Mouse (Mus musculus) embryonic facial prominence, embryonic 13.5 days (tissue): ENCODE data around the gene Agap3. TPM values are rescaled to one million over a fixed set of nuclear protein-coding genes. Genes with fewer than 3 reads are reported as not detected.

ENCODE experiments used
- ATAC-seq: fragments of 200-750 bp; cut with Nextera tagmentation; 2 replicates; pipeline ENCODE4 v1.8.0; 2017; ENCODE audit warnings: low read depth; ENCODE audit not compliant: insufficient number of reproducible peaks, insufficient read depth, low FRiP score, low TSS enrichment
- H3K27ac ChIP-seq: fragments of 300-500 bp; sonication (generic); 2 replicates; pipeline ENCODE4 v1.5.1; 2015; ENCODE audit warnings: moderate library complexity, mild to moderate bottlenecking, inconsistent platforms
- H3K27me3 ChIP-seq: fragments of 300-500 bp; sonication (generic); 2 replicates; pipeline ENCODE4 v1.6.1; 2015; ENCODE audit warnings: mild to moderate bottlenecking, inconsistent platforms
- H3K36me3 ChIP-seq: fragments of 300-500 bp; sonication (generic); 2 replicates; pipeline ENCODE4 v1.6.1; 2015; ENCODE audit warnings: mild to moderate bottlenecking, inconsistent platforms
- H3K4me1 ChIP-seq: fragments of 300-500 bp; sonication (generic); 2 replicates; pipeline ENCODE4 v1.6.1; 2015; ENCODE audit warnings: inconsistent platforms
- H3K4me2 ChIP-seq: fragments of 300-500 bp; sonication (generic); 2 replicates; pipeline ENCODE4 v1.6.1; 2015; ENCODE audit warnings: moderate library complexity, mild to moderate bottlenecking, inconsistent platforms
- H3K4me3 ChIP-seq: fragments of 300-500 bp; sonication (generic); 2 replicates; pipeline ENCODE4 v1.5.1; 2015; ENCODE audit warnings: mild to moderate bottlenecking, inconsistent platforms
- H3K9ac ChIP-seq: fragments of 300-500 bp; sonication (generic); 2 replicates; pipeline ENCODE4 v1.6.1; 2015; ENCODE audit warnings: mild to moderate bottlenecking, inconsistent platforms
- H3K9me3 ChIP-seq: fragments of 300-500 bp; sonication (generic); 2 replicates; pipeline ENCODE4 v1.6.1; 2016; ENCODE audit warnings: inconsistent platforms
- WGBS: fragments of 180-500 bp; shearing (Covaris S2); methylation state at CpG from one replicate; pipeline ENCODE4 v1.1.7; 2015; ENCODE audit warnings: mixed read lengths; 5-methylcytosine and 5-hydroxymethylcytosine counted together
- polyA plus RNA-seq: library from polyadenylated mRNA; unstranded; fragments of >200 nt; fragmentation: Nextera tagmentation; extraction: Ambion mirVana; gene quantifications from 2 replicates; pipeline ENCODE4 v1.2.1, GENCODE M21; 2015

Agap3 gene
- polyA plus RNA-seq, 1 experiment from 2014 or later: 31.5 TPM

GRCm38 (mm10) chr5:24441187-24441586, 10.8 kb upstream of the Agap3 start:
- no peak overlapping the region for H3K9ac ChIP-seq
- H3K4me2 ChIP-seq: no peak overlapping the region
- H3K27me3 ChIP-seq: no peaks in the 10 kb centered on the region
- H3K4me1 ChIP-seq: peaks cover 18% of the 10 kb centered on the region
- 90% methylated on average over 8 of the region's 8 CpGs for WGBS
- no peak overlapping the region for H3K4me3 ChIP-seq
- H3K27ac ChIP-seq: no peak overlapping the region
- no peaks in the 10 kb centered on the region for H3K9me3 ChIP-seq
- H3K36me3 ChIP-seq: peaks cover 67% of the 10 kb centered on the region
- no peak for ATAC-seq

GRCm38 (mm10) chr5:24442029-24442428, 9.9 kb upstream of the Agap3 start:
- Histone ChIP-seq H3K4me1 (peaks cover 25% of the 10 kb centered on the region), H3K9ac (no peak overlapping the region), H3K27me3 (no peaks in the 10 kb centered on the region), H3K36me3 (peaks cover 60% of the 10 kb centered on the region), H3K27ac (no peak overlapping the region), H3K9me3 (no peaks in the 10 kb centered on the region), H3K4me3 (no peak overlapping the region), H3K4me2 (no peak overlapping the region)
- ATAC-seq: no peak
- 82% methylated on average over 9 of the region's 9 CpGs for WGBS

- Histone ChIP-seq H3K27me3 (no peaks in the 10 kb centered on the region), H3K4me2 (no peak overlapping the region), H3K9ac (no peak overlapping the region), H3K36me3 (peaks cover 55% of the 10 kb centered on the region), H3K9me3 (no peaks in the 10 kb centered on the region), H3K27ac (no peak overlapping the region), H3K4me1 (peaks cover 35% of the 10 kb centered on the region), H3K4me3 (no peak overlapping the region)
- WGBS: 94% methylated on average over 7 of the region's 7 CpGs
- no peak for ATAC-seq
Observed at GRCm38 (mm10) chr5:24443204-24443603, 8.8 kb upstream of the Agap3 start.

GRCm38 (mm10) chr5:24443927-24444326, 8.1 kb upstream of the Agap3 start:
- Histone ChIP-seq H3K9ac (peak overlapping the region; percentile 96), H3K4me3 (peak overlapping the region; percentile 93), H3K9me3 (no peaks in the 10 kb centered on the region), H3K27me3 (0 out of 2 replicates have a peak, but pooled peaks cover 3% of the 10 kb centered on the region), H3K4me2 (peak overlapping the region; percentile 92), H3K36me3 (peaks cover 49% of the 10 kb centered on the region), H3K27ac (0 out of 2 replicates have a peak overlapping the region, but pooled peaks have one; percentile 92), H3K4me1 (peaks cover 35% of the 10 kb centered on the region)
- 81% methylated on average over 12 of the region's 12 CpGs for WGBS
- no peak for ATAC-seq

GRCm38 (mm10) chr5:24444746-24445427, 7.1 kb upstream of the Agap3 start, which contains the start of gene Fastk:
Gene Fastk (minus strand): TSS chr5:24445287.
- Histone ChIP-seq H3K36me3 (peaks cover 39% of the 10 kb centered on the region), H3K9me3 (no peaks in the 10 kb centered on the region), H3K4me3 (peak within 1 kb of the TSS; percentile 93), H3K27ac (peak within 1 kb of the TSS; percentile 92), H3K4me1 (peaks cover 35% of the 10 kb centered on the region), H3K27me3 (0 out of 2 replicates have a peak, but pooled peaks cover 4% of the 10 kb centered on the region), H3K9ac (peak within 1 kb of the TSS; percentile 96), H3K4me2 (peak within 1 kb of the TSS; percentile 92)
- ATAC-seq: peak; percentile 85
- under 1% methylated on average over 60 of the region's 60 CpGs for WGBS

GRCm38 (mm10) chr5:24445428-24446080, 6.4 kb upstream of the Agap3 start:
- H3K4me3 ChIP-seq: peak overlapping the region; percentile 93
- peaks cover 35% of the 10 kb centered on the region for H3K4me1 ChIP-seq
- H3K4me2 ChIP-seq: peak overlapping the region; percentile 92
- ATAC-seq: no peak
- 0 out of 2 replicates have a peak, but pooled peaks cover 4% of the 10 kb centered on the region for H3K27me3 ChIP-seq
- no peaks in the 10 kb centered on the region for H3K9me3 ChIP-seq
- 51% methylated on average over 20 of the region's 20 CpGs for WGBS
- H3K36me3 ChIP-seq: peaks cover 32% of the 10 kb centered on the region
- H3K27ac ChIP-seq: peak overlapping the region; percentile 92
- peak overlapping the region; percentile 96 for H3K9ac ChIP-seq

- Histone ChIP-seq H3K4me1 (peaks cover 41% of the 10 kb centered on the region), H3K27me3 (0 out of 2 replicates have a peak, but pooled peaks cover 4% of the 10 kb centered on the region), H3K4me3 (no peak overlapping the region), H3K9me3 (no peaks in the 10 kb centered on the region), H3K36me3 (peaks cover 22% of the 10 kb centered on the region), H3K4me2 (peak overlapping the region; percentile 86; the same call in 1 of the 2 replicates), H3K9ac (no peak overlapping the region), H3K27ac (no peak overlapping the region)
- WGBS: 93% methylated on average over 7 of the region's 7 CpGs
- no peak for ATAC-seq
Observed at GRCm38 (mm10) chr5:24446630-24447029, 5.3 kb upstream of the Agap3 start.

GRCm38 (mm10) chr5:24447624-24448298, 4.2 kb upstream of the Agap3 start, which contains the start of gene Tmub1:
Gene Tmub1 (minus strand): TSS chr5:24447854.
- peaks cover 41% of the 10 kb centered on the region for H3K4me1 ChIP-seq
- 0 out of 2 replicates have a peak, but pooled peaks cover 4% of the 10 kb centered on the region for H3K27me3 ChIP-seq
- H3K4me2 ChIP-seq: peak within 1 kb of the TSS; percentile 86
- peak within 1 kb of the TSS; percentile 28; the same call in 1 of the 2 replicates for H3K27ac ChIP-seq
- peak within 1 kb of the TSS; percentile 71 for H3K9ac ChIP-seq
- H3K9me3 ChIP-seq: no peaks in the 10 kb centered on the region
- whole genome bisulfite sequencing: 2% methylated on average over 34 of the region's 34 CpGs
- H3K36me3 ChIP-seq: peaks cover 11% of the 10 kb centered on the region; the same call in 1 of the 2 replicates
- ATAC-seq: peak; percentile 38; the same call in 1 of the 2 replicates
- peak within 1 kb of the TSS; percentile 68 for H3K4me3 ChIP-seq

- ATAC-seq: peak; percentile 77
- Histone ChIP-seq H3K4me2 (peak overlapping the region; percentile 99), H3K36me3 (0 out of 2 replicates have a peak, but pooled peaks cover 10% of the 10 kb centered on the region), H3K4me1 (peaks cover 58% of the 10 kb centered on the region), H3K27ac (peak overlapping the region; percentile 92), H3K9ac (peak overlapping the region; percentile 94), H3K27me3 (0 out of 2 replicates have a peak, but pooled peaks cover 4% of the 10 kb centered on the region), H3K9me3 (no peaks in the 10 kb centered on the region), H3K4me3 (peak overlapping the region; percentile 93)
- WGBS: 2% methylated on average over 55 of the region's 66 CpGs
Observed at GRCm38 (mm10) chr5:24451264-24452029, 530 bp upstream of the Agap3 start.

GRCm38 (mm10) chr5:24452691-24453233, 785 bp downstream of the Agap3 start:
- under 1% methylated on average over 29 of the region's 29 CpGs for WGBS
- peak overlapping the region; percentile 93 for H3K4me3 ChIP-seq
- no peaks in the 10 kb centered on the region for H3K9me3 ChIP-seq
- 0 out of 2 replicates have a peak, but pooled peaks cover 4% of the 10 kb centered on the region for H3K27me3 ChIP-seq
- peaks cover 19% of the 10 kb centered on the region for H3K36me3 ChIP-seq
- peak overlapping the region; percentile 99 for H3K4me2 ChIP-seq
- peak overlapping the region; percentile 92 for H3K27ac ChIP-seq
- peaks cover 47% of the 10 kb centered on the region for H3K4me1 ChIP-seq
- no peak for ATAC-seq
- H3K9ac ChIP-seq: peak overlapping the region; percentile 94
